Mouse (Mus musculus): ENCODE data around the gene Zfp74. TPM values are rescaled to one million over a fixed set of nuclear protein-coding genes. Genes with fewer than 3 reads are reported as not detected.
"Not testable (repeated sequence)": the region's sequence is repeated elsewhere in the genome, so short reads cannot be mapped to it uniquely, and the experiment has no call there.

Gene Zfp74
- polyA plus RNA-seq, 1 experiment from 2014 or later: 20.5 TPM

GRCm38 (mm10) chr7:29981860-29982259 lies 28.0 kb upstream of the Zfp74 start:
- Histone ChIP-seq H3K27ac (no peak overlapping the region), H3K4me3 (replicated peaks) (no peak overlapping the region), H3K9me3 (no peaks in the 10 kb centered on the region), H3K4me1 (replicated peaks) (peaks cover 29% of the 10 kb centered on the region), H3K36me3 (peaks cover 7% of the 10 kb centered on the region; the same call in 1 of the 2 replicates), H3K9ac (replicated peaks) (no peak overlapping the region), H3K27me3 (no peaks in the 10 kb centered on the region), H3K4me2 (replicated peaks) (no peak overlapping the region)
- ATAC-seq: no peak
- WGBS: 94% methylated on average over 3 of the region's 3 CpGs

- no peak overlapping the region for H3K4me2 ChIP-seq (replicated peaks)
- no peak for ATAC-seq
- peaks cover 7% of the 10 kb centered on the region; the same call in 1 of the 2 replicates for H3K36me3 ChIP-seq
- no peaks in the 10 kb centered on the region for H3K27me3 ChIP-seq
- peaks cover 29% of the 10 kb centered on the region for H3K4me1 ChIP-seq (replicated peaks)
- H3K4me3 ChIP-seq (replicated peaks): no peak overlapping the region
- 54% methylated on average over 5 of the region's 5 CpGs for WGBS
- H3K27ac ChIP-seq: no peak overlapping the region
- no peak overlapping the region for H3K9ac ChIP-seq (replicated peaks)
- no peaks in the 10 kb centered on the region for H3K9me3 ChIP-seq
These were observed 27.6 kb upstream of the Zfp74 start for GRCm38 (mm10) chr7:29981455-29981854.

- Histone ChIP-seq H3K4me2 (replicated peaks) (no peak overlapping the region), H3K27ac (no peak overlapping the region), H3K36me3 (peaks cover under 1% of the 10 kb centered on the region; the same call in 1 of the 2 replicates), H3K9me3 (no peaks in the 10 kb centered on the region), H3K4me3 (replicated peaks) (no peak overlapping the region), H3K9ac (replicated peaks) (no peak overlapping the region), H3K4me1 (replicated peaks) (peaks cover 25% of the 10 kb centered on the region), H3K27me3 (no peaks in the 10 kb centered on the region)
- WGBS: 94% methylated on average over 1 of the region's 1 CpGs
- ATAC-seq: no peak
These were observed 26.9 kb upstream of the Zfp74 start for GRCm38 (mm10) chr7:29980761-29981160.

- no peak for ATAC-seq
These were observed 16.8 kb upstream of the Zfp74 start for GRCm38 (mm10) chr7:29970686-29971085.

GRCm38 (mm10) chr7:29965115-29965810 lies 11.4 kb upstream of the Zfp74 start:
- WGBS: 46% methylated on average over 38 of the region's 39 CpGs
- ATAC-seq: not testable (repeated sequence)

More at GRCm38 (mm10) chr7:29970686-29971085, 16.8 kb upstream of the Zfp74 start:
- WGBS: 89% methylated on average over 9 of the region's 9 CpGs
- Histone ChIP-seq H3K4me1 (replicated peaks) (no peaks in the 10 kb centered on the region), H3K9ac (replicated peaks) (no peak overlapping the region), H3K36me3 (no peaks in the 10 kb centered on the region), H3K4me3 (replicated peaks) (no peak overlapping the region), H3K27me3 (no peaks in the 10 kb centered on the region), H3K27ac (no peak overlapping the region), H3K4me2 (replicated peaks) (no peak overlapping the region), H3K9me3 (no peaks in the 10 kb centered on the region; the same call in 1 of the 2 replicates)

GRCm38 (mm10) chr7:29959004-29959403 lies 5.1 kb upstream of the Zfp74 start:
- ATAC-seq: no peak
- peaks cover 5% of the 10 kb centered on the region for H3K4me1 ChIP-seq (replicated peaks)
- no peak overlapping the region for H3K4me3 ChIP-seq (replicated peaks)
- H3K9me3 ChIP-seq: no peaks in the 10 kb centered on the region
- H3K27ac ChIP-seq: no peak overlapping the region
- no peaks in the 10 kb centered on the region for H3K27me3 ChIP-seq
- H3K36me3 ChIP-seq: no peaks in the 10 kb centered on the region
- WGBS: 56% methylated on average over 3 of the region's 3 CpGs
- no peak overlapping the region for H3K9ac ChIP-seq (replicated peaks)
- H3K4me2 ChIP-seq (replicated peaks): no peak overlapping the region

More at GRCm38 (mm10) chr7:29965115-29965810, 11.4 kb upstream of the Zfp74 start:
- not testable (repeated sequence) for H3K27me3 ChIP-seq; H3K4me2 ChIP-seq (replicated peaks); H3K9ac ChIP-seq (replicated peaks); H3K36me3 ChIP-seq; H3K4me3 ChIP-seq (replicated peaks); H3K27ac ChIP-seq; H3K4me1 ChIP-seq (replicated peaks); H3K9me3 ChIP-seq

- 88% methylated on average over 11 of the region's 11 CpGs for WGBS
- Histone ChIP-seq H3K4me3 (replicated peaks) (no peak overlapping the region), H3K9ac (replicated peaks) (no peak overlapping the region), H3K27me3 (no peaks in the 10 kb centered on the region), H3K9me3 (no peaks in the 10 kb centered on the region), H3K4me1 (replicated peaks) (peaks cover 5% of the 10 kb centered on the region), H3K27ac (no peak overlapping the region), H3K36me3 (no peaks in the 10 kb centered on the region), H3K4me2 (replicated peaks) (no peak overlapping the region)
- no peak for ATAC-seq
These were observed 4.3 kb upstream of the Zfp74 start for GRCm38 (mm10) chr7:29958125-29958724.

GRCm38 (mm10) chr7:29956257-29956656 lies 2.4 kb upstream of the Zfp74 start:
- H3K9ac ChIP-seq (replicated peaks): no peak overlapping the region
- no peaks in the 10 kb centered on the region for H3K27me3 ChIP-seq
- no peak overlapping the region for H3K4me2 ChIP-seq (replicated peaks)
- no peak overlapping the region for H3K4me3 ChIP-seq (replicated peaks)
- no peak for ATAC-seq
- no peak overlapping the region for H3K27ac ChIP-seq
- H3K9me3 ChIP-seq: no peaks in the 10 kb centered on the region
- H3K4me1 ChIP-seq (replicated peaks): peaks cover 8% of the 10 kb centered on the region
- WGBS: 62% methylated on average over 10 of the region's 10 CpGs
- peaks cover 1% of the 10 kb centered on the region; the same call in 1 of the 2 replicates for H3K36me3 ChIP-seq

- H3K36me3 ChIP-seq: peaks cover 16% of the 10 kb centered on the region
- no peak overlapping the region; the same call in 1 of the 2 replicates for H3K4me2 ChIP-seq (replicated peaks)
- H3K4me1 ChIP-seq (replicated peaks): peaks cover 8% of the 10 kb centered on the region
- H3K9me3 ChIP-seq: no peaks in the 10 kb centered on the region
- no peak for ATAC-seq
- 31% methylated on average over 4 of the region's 4 CpGs for WGBS
- no peaks in the 10 kb centered on the region for H3K27me3 ChIP-seq
- H3K27ac ChIP-seq: no peak overlapping the region
- H3K9ac ChIP-seq (replicated peaks): no peak overlapping the region
- H3K4me3 ChIP-seq (replicated peaks): no peak overlapping the region
These were observed 842 bp upstream of the Zfp74 start for GRCm38 (mm10) chr7:29954731-29955130.

- Histone ChIP-seq H3K4me3 (replicated peaks) (peak overlapping the region; percentile 76), H3K9me3 (no peaks in the 10 kb centered on the region), H3K27ac (peak overlapping the region; percentile 94), H3K9ac (replicated peaks) (peak overlapping the region; percentile 84), H3K4me1 (replicated peaks) (peaks cover 8% of the 10 kb centered on the region), H3K36me3 (peaks cover 29% of the 10 kb centered on the region), H3K27me3 (no peaks in the 10 kb centered on the region), H3K4me2 (replicated peaks) (peak overlapping the region; percentile 58)
- no peak for ATAC-seq
- WGBS: 46% methylated on average over 10 of the region's 10 CpGs
These were observed 803 bp downstream of the Zfp74 start for GRCm38 (mm10) chr7:29953086-29953485.

GRCm38 (mm10) chr7:29944201-29944600 lies 9.7 kb downstream of the Zfp74 start:
- no peak overlapping the region for H3K27ac ChIP-seq
- no peaks in the 10 kb centered on the region for H3K9me3 ChIP-seq
- no peaks in the 10 kb centered on the region for H3K27me3 ChIP-seq
- H3K4me2 ChIP-seq (replicated peaks): no peak overlapping the region
- H3K4me3 ChIP-seq (replicated peaks): no peak overlapping the region
- no peak for ATAC-seq
- H3K9ac ChIP-seq (replicated peaks): no peak overlapping the region
- no peaks in the 10 kb centered on the region for H3K4me1 ChIP-seq (replicated peaks)
- H3K36me3 ChIP-seq: peaks cover 57% of the 10 kb centered on the region
- WGBS: 74% methylated on average over 2 of the region's 2 CpGs

- Histone ChIP-seq H3K27me3 (no peaks in the 10 kb centered on the region), H3K9me3 (no peaks in the 10 kb centered on the region), H3K9ac (replicated peaks) (no peak overlapping the region), H3K4me2 (replicated peaks) (no peak overlapping the region), H3K36me3 (peaks cover 53% of the 10 kb centered on the region), H3K4me3 (replicated peaks) (no peak overlapping the region), H3K4me1 (replicated peaks) (no peaks in the 10 kb centered on the region), H3K27ac (no peak overlapping the region)
- ATAC-seq: no peak
- WGBS: 80% methylated on average over 2 of the region's 2 CpGs
These were observed 10.2 kb downstream of the Zfp74 start for GRCm38 (mm10) chr7:29943720-29944119.

Data from midbrain, embryonic 13.5 days (tissue).